Mouse (Mus musculus) spleen, postnatal 14 days (tissue): Measurements from ENCODE around the gene Zbtb20.

Experiments used
- DNase-seq, 2 experiments: peaks; one replicate each; pipeline ENCODE4 v3.0.0; 2021 to 2022; ENCODE audit warnings: low spot score in 2 of 2

Zbtb20 gene

GRCm38 (mm10) chr16:43448141-43448981, 572.7 kb downstream of the Zbtb20 start:
- no peak for DNase-seq

GRCm38 (mm10) chr16:43454370-43454934, 578.8 kb downstream of the Zbtb20 start:
- no peak for DNase-seq

- no peak for DNase-seq
Observed at GRCm38 (mm10) chr16:43456446-43457172, 580.9 kb downstream of the Zbtb20 start.

- DNase-seq, result no peak
Observed at GRCm38 (mm10) chr16:43457814-43458213, 582.1 kb downstream of the Zbtb20 start.

- DNase-seq, result no peak
Observed at GRCm38 (mm10) chr16:43458726-43459223, 583.1 kb downstream of the Zbtb20 start.

GRCm38 (mm10) chr16:43461745-43462378, 586.2 kb downstream of the Zbtb20 start:
- DNase-seq, result no peak

GRCm38 (mm10) chr16:43462470-43463455, 587.1 kb downstream of the Zbtb20 start:
- DNase-seq, result no peak

- no peak for DNase-seq
Observed at GRCm38 (mm10) chr16:43463684-43464475, 588.2 kb downstream of the Zbtb20 start.

GRCm38 (mm10) chr16:43464476-43465080, 588.9 kb downstream of the Zbtb20 start:
- no peak for DNase-seq

GRCm38 (mm10) chr16:43465368-43465839, 589.7 kb downstream of the Zbtb20 start:
- no peak for DNase-seq

- DNase-seq, result no peak
Observed at GRCm38 (mm10) chr16:43465921-43466748, 590.5 kb downstream of the Zbtb20 start.

- DNase-seq, result no peak
Observed at GRCm38 (mm10) chr16:43466749-43467065, 591.0 kb downstream of the Zbtb20 start.

GRCm38 (mm10) chr16:43471060-43471459, 595.4 kb downstream of the Zbtb20 start:
- DNase-seq, result no peak

GRCm38 (mm10) chr16:43474941-43475728, 599.5 kb downstream of the Zbtb20 start:
- no peak for DNase-seq

GRCm38 (mm10) chr16:43476921-43477320, 601.2 kb downstream of the Zbtb20 start:
- no peak for DNase-seq

GRCm38 (mm10) chr16:43478352-43478751, 602.7 kb downstream of the Zbtb20 start:
- no peak for DNase-seq

GRCm38 (mm10) chr16:43480532-43480931, 604.9 kb downstream of the Zbtb20 start:
- DNase-seq, result no peak

GRCm38 (mm10) chr16:43482125-43482524, 606.4 kb downstream of the Zbtb20 start:
- no peak for DNase-seq
